Mouse (Mus musculus): ENCODE data around the gene Dctn1.

GRCm38 (mm10) chr6:83166243-83166630 lies 517 bp downstream of the Dctn1 start:
- TF ChIP-seq FLI1 (IDR thresholded peaks at IDR 0.05; ENCODE audit: low read length) (no peak), GATA1 (IDR thresholded peaks at IDR 0.05; ENCODE audit: borderline replicate concordance, low read length) (no peak)
